Mouse (Mus musculus) testis, adult 2 months (tissue): ENCODE data around the gene Spag9. TPM values are rescaled to one million over a fixed set of nuclear protein-coding genes. Genes with fewer than 3 reads are reported as not detected.

Experiments used
- H3K27ac ChIP-seq: fragments of 200-500 bp; 2 replicates; pipeline ENCODE4 v1.5.1; 2012; ENCODE audit warnings: low read depth, low read length; ENCODE audit not compliant: control insufficient read depth, insufficient read depth
- H3K27me3 ChIP-seq: fragments of 200-500 bp; 2 replicates; pipeline ENCODE4 v1.6.1; 2012; ENCODE audit warnings: mild to moderate bottlenecking, low read length, moderate library complexity; ENCODE audit not compliant: control insufficient read depth, insufficient read depth
- H3K36me3 ChIP-seq: fragments of 200-500 bp; 2 replicates; pipeline ENCODE4 v1.6.1; 2012; ENCODE audit warnings: mild to moderate bottlenecking, low read length; ENCODE audit not compliant: control insufficient read depth, insufficient read depth
- H3K4me1 ChIP-seq: fragments of 200-500 bp; 2 replicates; pipeline ENCODE4 v1.6.1; 2012; ENCODE audit warnings: low read length; ENCODE audit not compliant: control insufficient read depth, insufficient read depth
- H3K4me3 ChIP-seq: fragments of 200-500 bp; 2 replicates; pipeline ENCODE4 v1.5.1; 2012; ENCODE audit warnings: low read depth, mild to moderate bottlenecking, low read length, moderate library complexity, mixed read lengths; ENCODE audit not compliant: control insufficient read depth
- CTCF ChIP-seq: fragments of 200-500 bp; IDR thresholded peaks from 2 replicates; pipeline ENCODE4 v1.5.1; 2012; ENCODE audit warnings: low read depth, mild to moderate bottlenecking, inconsistent platforms, low read length, moderate library complexity; ENCODE audit not compliant: control insufficient read depth, insufficient read depth, insufficient replicate concordance
- POLR2A ChIP-seq: fragments of 200-500 bp; IDR thresholded peaks from 2 replicates; pipeline ENCODE4 v1.6.1; 2012; ENCODE audit warnings: low read depth, mild to moderate bottlenecking, inconsistent platforms, low read length, moderate library complexity; ENCODE audit not compliant: control insufficient read depth
- polyA plus RNA-seq: library from polyadenylated mRNA; depleted of rRNA; stranded (reverse); fragments of >200 nt; gene quantifications from 2 replicates; pipeline ENCODE4 v1.2.3, GENCODE M21; 2012

Gene Spag9
- polyA plus RNA-seq, 1 experiment, result 18.8 TPM

GRCm38 (mm10) chr11:93996306-93997140 lies 632 bp downstream of the Spag9 start:
- Histone ChIP-seq H3K36me3 (no peaks in the 10 kb centered on the region; the same call in none of the 2 replicates), H3K4me1 (no peaks in the 10 kb centered on the region), H3K27me3 (no peaks in the 10 kb centered on the region), H3K4me3 (peak overlapping the region; percentile 88), H3K27ac (peak overlapping the region; percentile 93)
- TF ChIP-seq CTCF, result no peak
- TF ChIP-seq POLR2A, result no peak

GRCm38 (mm10) chr11:93997141-93997775 lies 1.4 kb downstream of the Spag9 start:
- no peaks in the 10 kb centered on the region; the same call in none of the 2 replicates for H3K36me3 ChIP-seq
- H3K27ac ChIP-seq, result peak overlapping the region; percentile 93
- peak overlapping the region; percentile 88 for H3K4me3 ChIP-seq
- H3K27me3 ChIP-seq, result no peaks in the 10 kb centered on the region
- TF ChIP-seq CTCF, result no peak
- TF ChIP-seq POLR2A, result no peak
- no peaks in the 10 kb centered on the region for H3K4me1 ChIP-seq

- Histone ChIP-seq H3K4me1 (no peaks in the 10 kb centered on the region), H3K27me3 (no peaks in the 10 kb centered on the region), H3K36me3 (no peaks in the 10 kb centered on the region; the same call in none of the 2 replicates), H3K27ac (no peak overlapping the region), H3K4me3 (peak overlapping the region; percentile 18; the same call in 1 of the 2 replicates)
- no peak for TF ChIP-seq POLR2A
- TF ChIP-seq CTCF, result no peak
These were observed 3.4 kb downstream of the Spag9 start for GRCm38 (mm10) chr11:93999276-93999675.

- Histone ChIP-seq H3K36me3 (no peaks in the 10 kb centered on the region; the same call in none of the 2 replicates), H3K4me1 (no peaks in the 10 kb centered on the region), H3K27ac (no peak overlapping the region), H3K4me3 (no peak overlapping the region), H3K27me3 (no peaks in the 10 kb centered on the region)
- TF ChIP-seq POLR2A (no peak), CTCF (no peak)
These were observed 7.5 kb downstream of the Spag9 start for GRCm38 (mm10) chr11:94003346-94003745.

- H3K27ac ChIP-seq, result no peak overlapping the region
- TF ChIP-seq CTCF (no peak), POLR2A (no peak)
- H3K4me1 ChIP-seq, result no peaks in the 10 kb centered on the region
These were observed 23.2 kb downstream of the Spag9 start for GRCm38 (mm10) chr11:94019091-94019490.

GRCm38 (mm10) chr11:94020403-94020802 lies 24.5 kb downstream of the Spag9 start:
- 0 out of 2 replicates have a peak, but pooled peaks cover 2% of the 10 kb centered on the region for H3K36me3 ChIP-seq

More at GRCm38 (mm10) chr11:94019091-94019490, 23.2 kb downstream of the Spag9 start:
- Histone ChIP-seq H3K4me3 (no peak overlapping the region), H3K27me3 (no peaks in the 10 kb centered on the region), H3K36me3 (0 out of 2 replicates have a peak, but pooled peaks cover 2% of the 10 kb centered on the region)

GRCm38 (mm10) chr11:94026289-94026688 lies 30.4 kb downstream of the Spag9 start:
- H3K27ac ChIP-seq, result no peak overlapping the region
- H3K4me1 ChIP-seq, result no peaks in the 10 kb centered on the region
- H3K27me3 ChIP-seq, result no peaks in the 10 kb centered on the region
- H3K36me3 ChIP-seq, result no peaks in the 10 kb centered on the region
- no peak for TF ChIP-seq POLR2A
- TF ChIP-seq CTCF, result no peak
- H3K4me3 ChIP-seq, result no peak overlapping the region

More at GRCm38 (mm10) chr11:94020403-94020802, 24.5 kb downstream of the Spag9 start:
- TF ChIP-seq CTCF, result no peak
- TF ChIP-seq POLR2A, result no peak
- no peaks in the 10 kb centered on the region for H3K27me3 ChIP-seq
- H3K4me1 ChIP-seq, result no peaks in the 10 kb centered on the region
- no peak overlapping the region for H3K4me3 ChIP-seq
- H3K27ac ChIP-seq, result no peak overlapping the region
